Mouse (Mus musculus) bone marrow macrophage, adult 2 months (primary cell): ENCODE results near the gene Cdc42se2. TPM values are rescaled to one million over a fixed set of nuclear protein-coding genes. Genes with fewer than 3 reads are reported as not detected.

Experiments
- H3K27ac ChIP-seq: 2 replicates; pipeline ENCODE4 v1.5.1; 2012; ENCODE audit warnings: low read depth, low read length; ENCODE audit not compliant: insufficient read depth
- H3K4me1 ChIP-seq: 2 replicates; pipeline ENCODE4 v1.6.1; 2012; ENCODE audit warnings: low read length; ENCODE audit not compliant: control insufficient read depth, insufficient read depth
- H3K4me3 ChIP-seq: 2 replicates; pipeline ENCODE4 v1.5.1; 2012; ENCODE audit warnings: mild to moderate bottlenecking, low read length, moderate library complexity; ENCODE audit not compliant: insufficient read depth
- CTCF ChIP-seq: IDR thresholded peaks from 2 replicates; pipeline ENCODE4 v1.5.1; 2012; ENCODE audit warnings: low read depth, mild to moderate bottlenecking, low read length, moderate library complexity
- POLR2A ChIP-seq: IDR thresholded peaks from 2 replicates; pipeline ENCODE4 v1.6.1; 2012; ENCODE audit warnings: mild to moderate bottlenecking, low read depth, low read length, borderline replicate concordance
- polyA plus RNA-seq: library from polyadenylated mRNA; stranded (reverse); fragments of >200 nt; gene quantifications from 2 replicates; pipeline ENCODE4 v1.2.4, GENCODE M21; 2012; ENCODE audit not compliant: missing spikeins, insufficient read depth, insufficient read length

Cdc42se2 gene
- polyA plus RNA-seq, 1 experiment = 128 TPM

GRCm38 (mm10) chr11:54757993-54758392 is 29.5 kb downstream of the Cdc42se2 start:
- Histone ChIP-seq H3K27ac (peak overlapping the region; percentile 30), H3K4me1 (peaks cover 43% of the 10 kb centered on the region), H3K4me3 (no peak overlapping the region)
- TF ChIP-seq POLR2A (no peak), CTCF (no peak)

GRCm38 (mm10) chr11:54755148-54755664 is 32.3 kb downstream of the Cdc42se2 start:
- Histone ChIP-seq H3K4me3 (no peak overlapping the region), H3K27ac (peak overlapping the region; percentile 82), H3K4me1 (peaks cover 30% of the 10 kb centered on the region)
- no peak for TF ChIP-seq CTCF
- TF ChIP-seq POLR2A = no peak

GRCm38 (mm10) chr11:54754301-54755147 is 33.0 kb downstream of the Cdc42se2 start:
- TF ChIP-seq POLR2A (no peak), CTCF (no peak)
- Histone ChIP-seq H3K4me3 (no peak overlapping the region), H3K27ac (no peak overlapping the region), H3K4me1 (peaks cover 30% of the 10 kb centered on the region)

GRCm38 (mm10) chr11:54751502-54751901 is 36.0 kb downstream of the Cdc42se2 start:
- Histone ChIP-seq H3K4me3 (no peak overlapping the region), H3K4me1 (peaks cover 20% of the 10 kb centered on the region), H3K27ac (no peak overlapping the region)
- TF ChIP-seq POLR2A (no peak), CTCF (no peak)

- no peak overlapping the region for H3K4me3 ChIP-seq
- no peaks in the 10 kb centered on the region for H3K4me1 ChIP-seq
- no peak for TF ChIP-seq CTCF
- no peak for TF ChIP-seq POLR2A
- no peak overlapping the region for H3K27ac ChIP-seq
Measured at GRCm38 (mm10) chr11:54748891-54749290, 38.6 kb downstream of the Cdc42se2 start.

GRCm38 (mm10) chr11:54744231-54744630 is 43.2 kb downstream of the Cdc42se2 start:
- no peak overlapping the region for H3K27ac ChIP-seq
- H3K4me3 ChIP-seq = no peak overlapping the region
- H3K4me1 ChIP-seq = no peaks in the 10 kb centered on the region
- TF ChIP-seq CTCF = no peak
- TF ChIP-seq POLR2A = no peak

- Histone ChIP-seq H3K4me3 (no peak overlapping the region), H3K4me1 (peaks cover 4% of the 10 kb centered on the region), H3K27ac (no peak overlapping the region)
- TF ChIP-seq CTCF (no peak), POLR2A (no peak)
Measured at GRCm38 (mm10) chr11:54741330-54741729, 46.1 kb downstream of the Cdc42se2 start.

- no peak for TF ChIP-seq POLR2A
- TF ChIP-seq CTCF = no peak
- Histone ChIP-seq H3K4me1 (peaks cover 16% of the 10 kb centered on the region), H3K4me3 (no peak overlapping the region), H3K27ac (no peak overlapping the region)
Measured at GRCm38 (mm10) chr11:54739012-54739750, 48.3 kb downstream of the Cdc42se2 start.

GRCm38 (mm10) chr11:54736903-54737302 is 50.6 kb downstream of the Cdc42se2 start:
- Histone ChIP-seq H3K4me1 (peaks cover 30% of the 10 kb centered on the region), H3K4me3 (no peak overlapping the region), H3K27ac (no peak overlapping the region)
- TF ChIP-seq CTCF (no peak), POLR2A (no peak)

- no peak overlapping the region for H3K27ac ChIP-seq
- no peak for TF ChIP-seq POLR2A
- TF ChIP-seq CTCF = no peak
- H3K4me3 ChIP-seq = no peak overlapping the region
- peaks cover 34% of the 10 kb centered on the region for H3K4me1 ChIP-seq
Measured at GRCm38 (mm10) chr11:54735114-54735513, 52.4 kb downstream of the Cdc42se2 start.
